Mouse (Mus musculus) embryonic stem cell, embryonic (primary cell): Measurements from ENCODE around the gene Cd2bp2.

Source experiments
- CTCF ChIA-PET, 4 experiments: fragments of 300-600 bp in 2 of 4; fragments of 350-600 bp in 2 of 4; sonication (Branson Sonifier 250); formaldehyde crosslinking; loops; one replicate each; lab custom pipeline; 2022; ENCODE audit warnings: inconsistent platforms in 2 of 4; lab: Charles Lee
- POLR2A ChIA-PET, 4 experiments: fragments of 300-600 bp in 2 of 4; fragments of 350-600 bp in 2 of 4; sonication (Branson Sonifier 250); formaldehyde crosslinking; loops; one replicate each; lab custom pipeline; 2022; ENCODE audit warnings: antibody characterized with exemption in 4 of 4, inconsistent platforms in 1 of 4; lab: Charles Lee

Cd2bp2 gene

GRCm38 (mm10) chr7:127146267-127146603, 49.6 kb downstream of the Cd2bp2 start:
- ChIA-PET CTCF (interaction anchor here (0.5 to 1.9 kb wide), 8 partner anchors 16 to 313 kb away, joined by 3 to 8 read pairs (median 5); no protein-coding TSS in a partner anchor), POLR2A (interaction anchor here in 3 of 4 experiments (0.7 to 3.2 kb wide), 7 partner anchors 10 to 34 kb away, joined by 3 to 10 read pairs (median 5); partner anchors contain the start of gene Qprt (in 1 of the 3))

- ChIA-PET POLR2A (interaction anchor here in 3 of 4 experiments (0.5 to 3.2 kb wide), 11 partner anchors 9 to 392 kb away, joined by 3 to 10 read pairs (median 4); partner anchors contain the start of gene Qprt (in 1 of the 3)), CTCF (interaction anchor here (0.6 to 1.7 kb wide), 9 partner anchors 10 to 569 kb away, joined by 3 to 8 read pairs (median 3); no protein-coding TSS in a partner anchor)
Measured at GRCm38 (mm10) chr7:127145387-127146266, 50.2 kb downstream of the Cd2bp2 start.

- ChIA-PET POLR2A (interaction anchor here in 2 of 4 experiments (0.7 to 3.2 kb wide), 7 partner anchors 8 to 326 kb away, joined by 3 to 10 read pairs (median 4); no protein-coding TSS in a partner anchor), CTCF (interaction anchor here in 3 of 4 experiments (0.6 to 1.7 kb wide), 5 partner anchors 14 to 531 kb away, joined by 3 to 6 read pairs (median 5); no protein-coding TSS in a partner anchor)
Measured at GRCm38 (mm10) chr7:127144412-127144811, 51.4 kb downstream of the Cd2bp2 start.

- ChIA-PET POLR2A (interaction anchor here in 1 of 4 experiments (0.6 to 1.6 kb wide), 7 partner anchors 9 to 1323 kb away, joined by 3 to 5 read pairs (median 3); partner anchors contain the start of gene Cd2bp2), CTCF (interaction anchor here in 2 of 4 experiments (0.7 to 1.3 kb wide), 2 partner anchors 12 to 393 kb away, joined by 3 to 4 read pairs; no protein-coding TSS in a partner anchor)
Measured at GRCm38 (mm10) chr7:127142666-127143065, 53.2 kb downstream of the Cd2bp2 start.

- ChIA-PET POLR2A (interaction anchor here in 2 of 4 experiments (0.6 to 1.6 kb wide), 6 partner anchors 9 to 53 kb away, joined by 3 to 5 read pairs (median 4); partner anchors contain the start of gene Cd2bp2 (in 1 of the 2)), CTCF (interaction anchor here in 1 of 4 experiments (1.3 kb wide), 1 partner anchor 13 kb away, joined by 4 read pairs; no protein-coding TSS in a partner anchor)
Measured at GRCm38 (mm10) chr7:127142214-127142613, 53.6 kb downstream of the Cd2bp2 start.
